Mouse (Mus musculus) CD8-positive naive resting alpha-beta T cell, adult 57 days (primary cell): ENCODE results near the gene Hacd2. TPM values are rescaled to one million over a fixed set of nuclear protein-coding genes. Genes with fewer than 3 reads are reported as not detected.

Experiments used
- total RNA-seq: library from RNA; stranded (reverse); gene quantifications from one replicate; pipeline ENCODE4 v1.2.4, GENCODE M21; 2023

The Hacd2 gene
- total RNA-seq = 10.0 TPM

DNA sequence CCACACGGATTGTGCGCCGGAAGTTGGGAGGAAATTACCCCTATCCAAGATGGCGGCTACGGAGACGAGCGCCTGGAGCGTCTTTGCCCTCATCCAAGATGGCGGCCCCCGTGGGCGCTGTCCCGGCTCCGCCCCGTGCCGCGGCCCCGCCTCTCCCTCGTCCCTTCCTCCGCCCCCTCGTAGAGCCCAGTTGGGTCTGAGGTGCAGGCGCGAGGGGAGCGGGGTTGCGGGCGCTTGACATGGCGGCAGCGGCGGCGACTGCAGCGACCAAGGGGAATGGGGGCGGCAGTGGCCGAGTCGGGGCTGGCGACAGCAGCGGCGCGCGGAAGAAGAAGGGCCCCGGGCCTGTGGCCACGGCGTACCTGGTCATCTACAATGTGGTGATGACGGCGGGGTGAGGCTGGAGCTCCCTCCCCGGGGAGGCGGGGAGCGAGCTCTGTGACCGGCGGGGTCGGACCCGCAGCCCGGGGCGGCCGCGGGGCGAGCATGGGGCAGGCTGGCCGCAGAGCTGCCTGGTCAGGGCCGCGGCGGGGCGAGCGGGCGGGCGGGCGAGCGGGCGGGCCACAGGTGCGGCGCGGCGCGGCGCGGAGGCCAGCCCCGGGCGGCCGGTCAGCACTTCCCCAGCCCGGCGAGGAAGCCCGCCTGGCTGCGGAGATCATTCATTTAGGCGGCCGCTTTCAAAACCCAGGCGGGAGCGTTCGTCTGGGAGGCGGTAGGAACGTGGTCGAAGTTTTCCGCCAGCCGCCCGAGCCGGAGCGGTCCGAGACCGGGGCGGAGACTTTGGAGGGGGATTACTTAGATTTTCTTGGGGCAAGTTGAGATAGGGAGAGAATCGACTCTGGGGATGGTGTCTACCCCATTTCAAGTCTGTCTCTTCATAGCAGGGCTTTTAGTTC, at the start of gene Hacd2:
Gene Hacd2 (plus strand): TSS at position 187 of the 896 bp plus-strand sequence.

DNA sequence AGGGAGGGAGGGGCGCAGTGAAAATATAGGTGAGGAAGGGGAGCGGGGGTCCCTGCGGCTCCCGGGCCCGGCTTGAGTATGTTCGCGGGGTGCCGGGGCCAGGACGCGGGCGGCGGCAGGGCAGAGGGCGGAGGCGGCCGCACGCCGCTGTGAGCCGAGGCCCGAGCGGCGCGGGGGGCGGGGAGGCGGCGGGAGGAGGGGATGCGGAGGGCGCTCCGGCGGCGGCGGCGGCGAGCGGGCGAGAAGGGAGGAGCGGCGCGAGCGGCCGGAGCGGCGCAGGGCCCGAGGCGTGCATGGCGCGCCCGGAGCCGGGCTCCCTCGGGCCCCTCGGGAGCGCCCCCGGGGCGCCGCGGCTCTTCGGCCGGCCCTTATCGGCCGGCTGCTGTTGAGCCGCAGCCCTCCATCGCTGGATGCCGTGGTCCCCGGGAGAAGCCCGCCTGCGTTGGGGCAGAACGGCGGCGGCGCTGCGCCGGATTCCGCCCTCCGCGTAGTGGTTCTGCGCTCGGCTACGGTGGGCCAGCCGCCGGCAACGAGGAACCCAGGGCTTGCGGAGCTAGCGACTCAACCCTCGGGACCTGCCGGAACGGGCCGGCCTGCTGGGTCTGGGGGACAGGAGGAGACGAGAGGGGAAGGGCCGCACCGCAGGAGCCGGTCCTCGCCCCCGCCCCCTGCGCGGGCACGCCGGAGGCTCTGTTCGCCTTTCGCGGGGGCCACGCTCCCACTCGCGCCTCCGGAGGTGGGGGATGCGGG, 132.6 kb downstream of the Hacd2 start, which contains the start of gene Adcy5:
Gene Adcy5 (plus strand): TSS at position 237 of the 750 bp plus-strand sequence.

Other genes with a start within 250 kb of the Hacd2 start
- gene Adcy5, start 132.4 kb downstream of the Hacd2 start, total RNA-seq = not detected